Mouse (Mus musculus) lung, embryonic 15.5 days (tissue): ENCODE measurements around the gene 4930402H24Rik. TPM values are rescaled to one million over a fixed set of nuclear protein-coding genes. Genes with fewer than 3 reads are reported as not detected.

Source experiments
- ATAC-seq: fragments of 200-750 bp; cut with Nextera tagmentation; 2 replicates; pipeline ENCODE4 v1.8.0; 2017; ENCODE audit warnings: moderate number of reproducible peaks, borderline replicate concordance; ENCODE audit not compliant: low FRiP score, low TSS enrichment; ENCODE audit errors: extremely low read depth
- H3K27ac ChIP-seq: fragments of 300-500 bp; sonication (generic); 2 replicates; pipeline ENCODE4 v1.5.1; 2015; ENCODE audit warnings: moderate library complexity, mild to moderate bottlenecking, inconsistent platforms
- H3K27me3 ChIP-seq: fragments of 300-500 bp; sonication (generic); 2 replicates; pipeline ENCODE4 v1.6.1; 2015; ENCODE audit warnings: inconsistent platforms
- H3K36me3 ChIP-seq: fragments of 300-500 bp; sonication (generic); 2 replicates; pipeline ENCODE4 v1.6.1; 2015; ENCODE audit warnings: inconsistent platforms
- H3K4me1 ChIP-seq: fragments of 300-500 bp; sonication (generic); 2 replicates; pipeline ENCODE4 v1.6.1; 2015; ENCODE audit warnings: inconsistent platforms
- H3K4me2 ChIP-seq: fragments of 300-500 bp; sonication (generic); 2 replicates; pipeline ENCODE4 v1.6.1; 2015; ENCODE audit warnings: inconsistent platforms, mild to moderate bottlenecking, moderate library complexity
- H3K4me3 ChIP-seq: fragments of 300-500 bp; sonication (generic); 2 replicates; pipeline ENCODE4 v1.5.1; 2015; ENCODE audit warnings: mild to moderate bottlenecking, inconsistent platforms
- H3K9ac ChIP-seq: fragments of 300-500 bp; sonication (generic); 2 replicates; pipeline ENCODE4 v1.6.1; 2015; ENCODE audit warnings: inconsistent platforms
- H3K9me3 ChIP-seq: fragments of 300-500 bp; sonication (generic); 2 replicates; pipeline ENCODE4 v1.6.1; 2016; ENCODE audit warnings: inconsistent platforms
- WGBS: fragments of 180-500 bp; shearing (Covaris S2); methylation state at CpG from one replicate; pipeline ENCODE4 v1.1.7; 2015; 5-methylcytosine and 5-hydroxymethylcytosine counted together
- polyA plus RNA-seq: library from polyadenylated mRNA; unstranded; fragments of >200 nt; fragmentation: Nextera tagmentation; extraction: Ambion mirVana; gene quantifications from 2 replicates; pipeline ENCODE4 v1.2.1, GENCODE M21; 2015

4930402H24Rik gene
- polyA plus RNA-seq, 1 experiment from 2014 or later, result 29.0 TPM

GRCm38 (mm10) chr2:130754596-130754995 is 151.6 kb downstream of the 4930402H24Rik start:
- Histone ChIP-seq H3K4me1 (no peaks in the 10 kb centered on the region), H3K9me3 (no peaks in the 10 kb centered on the region), H3K27me3 (no peaks in the 10 kb centered on the region), H3K4me3 (no peak overlapping the region), H3K27ac (no peak overlapping the region), H3K36me3 (peaks cover 9% of the 10 kb centered on the region), H3K4me2 (no peak overlapping the region), H3K9ac (no peak overlapping the region)
- ATAC-seq, result no peak
- WGBS, result 90% methylated on average over 3 of the region's 3 CpGs

- 49% methylated on average over 8 of the region's 8 CpGs for WGBS
- no peak overlapping the region for H3K4me2 ChIP-seq
- no peaks in the 10 kb centered on the region for H3K27me3 ChIP-seq
- no peaks in the 10 kb centered on the region for H3K9me3 ChIP-seq
- ATAC-seq, result no peak
- no peak overlapping the region for H3K9ac ChIP-seq
- no peak overlapping the region for H3K4me3 ChIP-seq
- H3K27ac ChIP-seq, result no peak overlapping the region
- H3K36me3 ChIP-seq, result peaks cover 30% of the 10 kb centered on the region
- no peaks in the 10 kb centered on the region for H3K4me1 ChIP-seq
Measured at GRCm38 (mm10) chr2:130750449-130750848, 155.8 kb downstream of the 4930402H24Rik start.

- H3K9me3 ChIP-seq, result no peaks in the 10 kb centered on the region
- H3K9ac ChIP-seq, result no peak overlapping the region
- no peak overlapping the region for H3K27ac ChIP-seq
- H3K4me1 ChIP-seq, result no peaks in the 10 kb centered on the region
- no peak overlapping the region for H3K4me3 ChIP-seq
- H3K4me2 ChIP-seq, result no peak overlapping the region
- ATAC-seq, result no peak
- 79% methylated on average over 3 of the region's 3 CpGs for WGBS
- peaks cover 38% of the 10 kb centered on the region for H3K36me3 ChIP-seq
- H3K27me3 ChIP-seq, result no peaks in the 10 kb centered on the region
Measured at GRCm38 (mm10) chr2:130749708-130750107, 156.5 kb downstream of the 4930402H24Rik start.

- H3K4me1 ChIP-seq, result no peaks in the 10 kb centered on the region
- H3K4me2 ChIP-seq, result no peak overlapping the region
- 96% methylated on average over 1 of the region's 1 CpGs for WGBS
- H3K9me3 ChIP-seq, result no peaks in the 10 kb centered on the region
- no peak overlapping the region for H3K4me3 ChIP-seq
- no peak for ATAC-seq
- no peak overlapping the region for H3K9ac ChIP-seq
- no peak overlapping the region for H3K27ac ChIP-seq
- no peaks in the 10 kb centered on the region for H3K27me3 ChIP-seq
- peaks cover 64% of the 10 kb centered on the region for H3K36me3 ChIP-seq
Measured at GRCm38 (mm10) chr2:130743576-130743975, 162.6 kb downstream of the 4930402H24Rik start.

GRCm38 (mm10) chr2:130740096-130740495 is 166.1 kb downstream of the 4930402H24Rik start:
- Histone ChIP-seq H3K27ac (no peak overlapping the region), H3K4me1 (no peaks in the 10 kb centered on the region), H3K4me2 (no peak overlapping the region), H3K4me3 (no peak overlapping the region), H3K36me3 (peaks cover 35% of the 10 kb centered on the region), H3K27me3 (no peaks in the 10 kb centered on the region), H3K9ac (no peak overlapping the region), H3K9me3 (no peaks in the 10 kb centered on the region)
- 66% methylated on average over 4 of the region's 4 CpGs for WGBS
- no peak for ATAC-seq

- peaks cover 20% of the 10 kb centered on the region for H3K36me3 ChIP-seq
- no peaks in the 10 kb centered on the region for H3K4me1 ChIP-seq
- no peaks in the 10 kb centered on the region for H3K27me3 ChIP-seq
- ATAC-seq, result no peak
- no peak overlapping the region for H3K4me2 ChIP-seq
- no peak overlapping the region for H3K9ac ChIP-seq
- H3K4me3 ChIP-seq, result no peak overlapping the region
- H3K9me3 ChIP-seq, result no peaks in the 10 kb centered on the region
- H3K27ac ChIP-seq, result no peak overlapping the region
- WGBS, result 72% methylated on average over 6 of the region's 6 CpGs
Measured at GRCm38 (mm10) chr2:130738019-130738418, 168.2 kb downstream of the 4930402H24Rik start.

- no peak overlapping the region for H3K4me2 ChIP-seq
- peaks cover 21% of the 10 kb centered on the region for H3K36me3 ChIP-seq
- no peaks in the 10 kb centered on the region for H3K4me1 ChIP-seq
- no peak overlapping the region for H3K27ac ChIP-seq
- 83% methylated on average over 5 of the region's 5 CpGs for WGBS
- H3K27me3 ChIP-seq, result no peaks in the 10 kb centered on the region
- H3K9ac ChIP-seq, result no peak overlapping the region
- H3K4me3 ChIP-seq, result no peak overlapping the region
- H3K9me3 ChIP-seq, result no peaks in the 10 kb centered on the region
- ATAC-seq, result no peak
Measured at GRCm38 (mm10) chr2:130735281-130735680, 170.9 kb downstream of the 4930402H24Rik start.

GRCm38 (mm10) chr2:130733444-130733843 is 172.8 kb downstream of the 4930402H24Rik start:
- Histone ChIP-seq H3K4me3 (no peak overlapping the region), H3K27ac (no peak overlapping the region), H3K9me3 (no peaks in the 10 kb centered on the region), H3K36me3 (peaks cover 28% of the 10 kb centered on the region), H3K4me1 (no peaks in the 10 kb centered on the region), H3K27me3 (no peaks in the 10 kb centered on the region), H3K9ac (no peak overlapping the region), H3K4me2 (no peak overlapping the region)
- no peak for ATAC-seq
- 96% methylated on average over 2 of the region's 3 CpGs for WGBS

GRCm38 (mm10) chr2:130731855-130732254 is 174.4 kb downstream of the 4930402H24Rik start:
- H3K9ac ChIP-seq, result no peak overlapping the region
- H3K4me1 ChIP-seq, result no peaks in the 10 kb centered on the region
- no peaks in the 10 kb centered on the region for H3K27me3 ChIP-seq
- no peak overlapping the region for H3K27ac ChIP-seq
- 69% methylated on average over 5 of the region's 5 CpGs for WGBS
- peaks cover 43% of the 10 kb centered on the region for H3K36me3 ChIP-seq
- ATAC-seq, result no peak
- H3K4me3 ChIP-seq, result no peak overlapping the region
- H3K4me2 ChIP-seq, result no peak overlapping the region
- no peaks in the 10 kb centered on the region for H3K9me3 ChIP-seq

GRCm38 (mm10) chr2:130730746-130731145 is 175.5 kb downstream of the 4930402H24Rik start:
- H3K4me1 ChIP-seq, result no peaks in the 10 kb centered on the region
- no peak overlapping the region for H3K4me2 ChIP-seq
- no peak for ATAC-seq
- peaks cover 48% of the 10 kb centered on the region for H3K36me3 ChIP-seq
- H3K4me3 ChIP-seq, result no peak overlapping the region
- H3K27ac ChIP-seq, result no peak overlapping the region
- H3K27me3 ChIP-seq, result no peaks in the 10 kb centered on the region
- whole genome bisulfite sequencing, result 83% methylated on average over 9 of the region's 9 CpGs
- no peak overlapping the region for H3K9ac ChIP-seq
- H3K9me3 ChIP-seq, result no peaks in the 10 kb centered on the region

- ATAC-seq, result no peak
Measured at GRCm38 (mm10) chr2:130728906-130729585, 177.2 kb downstream of the 4930402H24Rik start.

GRCm38 (mm10) chr2:130727752-130728151 is 178.5 kb downstream of the 4930402H24Rik start:
- Histone ChIP-seq H3K4me1 (no peaks in the 10 kb centered on the region), H3K36me3 (peaks cover 54% of the 10 kb centered on the region), H3K4me3 (no peak overlapping the region), H3K4me2 (no peak overlapping the region), H3K9me3 (no peaks in the 10 kb centered on the region), H3K27me3 (no peaks in the 10 kb centered on the region), H3K9ac (no peak overlapping the region), H3K27ac (no peak overlapping the region)
- no peak for ATAC-seq
- 83% methylated on average over 1 of the region's 1 CpGs for WGBS

More at GRCm38 (mm10) chr2:130728906-130729585, 177.2 kb downstream of the 4930402H24Rik start:
- H3K4me2 ChIP-seq, result no peak overlapping the region
- no peak overlapping the region for H3K27ac ChIP-seq
- no peak overlapping the region for H3K9ac ChIP-seq
- WGBS, result 90% methylated on average over 2 of the region's 2 CpGs
- H3K9me3 ChIP-seq, result no peaks in the 10 kb centered on the region
- no peak overlapping the region for H3K4me3 ChIP-seq
- no peaks in the 10 kb centered on the region for H3K27me3 ChIP-seq
- H3K4me1 ChIP-seq, result no peaks in the 10 kb centered on the region
- peaks cover 55% of the 10 kb centered on the region for H3K36me3 ChIP-seq
